Mouse (Mus musculus) limb, embryonic 11.5 days (tissue): ENCODE results near the gene Xrcc4. TPM values are rescaled to one million over a fixed set of nuclear protein-coding genes. Genes with fewer than 3 reads are reported as not detected.

Source experiments
- ATAC-seq: fragments of 200-750 bp; cut with Nextera tagmentation; 2 replicates; pipeline ENCODE4 v1.8.0; 2017; ENCODE audit warnings: low read depth; ENCODE audit not compliant: insufficient number of reproducible peaks, low FRiP score, low TSS enrichment
- DNase-seq: peaks from one replicate; pipeline ENCODE4 v3.0.0-alpha.2; 2015; ENCODE audit warnings: low spot score
- H3K27ac ChIP-seq: fragments of 300-500 bp; sonication (generic); replicated peaks from 2 replicates; pipeline ENCODE4 v1.5.1; 2014; ENCODE audit warnings: low read depth, mild to moderate bottlenecking, low read length
- H3K27me3 ChIP-seq: fragments of 300-500 bp; sonication (generic); 2 replicates; pipeline ENCODE4 v1.6.1; 2014; ENCODE audit warnings: mild to moderate bottlenecking, low read length, mixed read lengths; ENCODE audit not compliant: control insufficient read depth, insufficient read depth
- H3K36me3 ChIP-seq: fragments of 300-500 bp; sonication (generic); 2 replicates; pipeline ENCODE4 v1.6.1; 2014; ENCODE audit warnings: mild to moderate bottlenecking, low read length, moderate library complexity, mixed read lengths; ENCODE audit not compliant: control insufficient read depth, insufficient read depth
- H3K4me1 ChIP-seq: fragments of 300-500 bp; sonication (generic); 2 replicates; pipeline ENCODE4 v1.6.1; 2014; ENCODE audit warnings: low read length, mixed read lengths; ENCODE audit not compliant: control insufficient read depth, insufficient read depth
- H3K4me2 ChIP-seq: fragments of 300-500 bp; sonication (generic); 2 replicates; pipeline ENCODE4 v1.6.1; 2014; ENCODE audit warnings: low read depth, mild to moderate bottlenecking, moderate library complexity; ENCODE audit not compliant: severe bottlenecking
- H3K4me3 ChIP-seq: fragments of 300-500 bp; sonication (generic); 2 replicates; pipeline ENCODE4 v1.5.1; 2014; ENCODE audit warnings: low read depth, low read length
- H3K9ac ChIP-seq: fragments of 300-500 bp; sonication (generic); 2 replicates; pipeline ENCODE4 v1.6.1; 2014; ENCODE audit warnings: mild to moderate bottlenecking, low read length
- H3K9me3 ChIP-seq: fragments of 300-500 bp; sonication (generic); 2 replicates; pipeline ENCODE4 v1.6.1; 2016; ENCODE audit warnings: low read length; ENCODE audit not compliant: control insufficient read depth
- WGBS: fragments of 180-500 bp; shearing (Covaris S2); extraction: QIAGEN DNeasy Blood & Tissue Kit; methylation state at CpG from one replicate; pipeline ENCODE4 v1.1.7; 2014; 5-methylcytosine and 5-hydroxymethylcytosine counted together
- polyA plus RNA-seq: library from polyadenylated mRNA; unstranded; fragments of >200 nt; fragmentation: Nextera tagmentation; extraction: Ambion mirVana; gene quantifications from 2 replicates; pipeline ENCODE4 v1.2.1, GENCODE M21; 2014

Xrcc4 gene
- polyA plus RNA-seq, 1 experiment from 2014 or later = 10.1 TPM

GRCm38 (mm10) chr13:89782886-89783285 lies 306.5 kb downstream of the Xrcc4 start:
- ATAC-seq (no peak), DNase-seq (no peak)
- Histone ChIP-seq H3K27ac (no peak overlapping the region), H3K4me3 (no peak overlapping the region), H3K27me3 (no peaks in the 10 kb centered on the region), H3K4me2 (no peak overlapping the region), H3K36me3 (no peaks in the 10 kb centered on the region), H3K9ac (no peak overlapping the region), H3K9me3 (no peaks in the 10 kb centered on the region), H3K4me1 (no peaks in the 10 kb centered on the region)
- WGBS = 82% methylated on average over 2 of the region's 2 CpGs

- ATAC-seq = no peak
- WGBS = 64% methylated on average over 3 of the region's 3 CpGs
Measured at GRCm38 (mm10) chr13:89780276-89780675, 309.1 kb downstream of the Xrcc4 start.

GRCm38 (mm10) chr13:89779208-89779911 lies 310.0 kb downstream of the Xrcc4 start:
- DNase-seq = peak; percentile 79
- Histone ChIP-seq H3K4me2 (no peak overlapping the region), H3K9ac (no peak overlapping the region), H3K36me3 (no peaks in the 10 kb centered on the region), H3K27me3 (no peaks in the 10 kb centered on the region), H3K4me1 (no peaks in the 10 kb centered on the region), H3K27ac (no peak overlapping the region), H3K9me3 (no peaks in the 10 kb centered on the region), H3K4me3 (no peak overlapping the region)
- 57% methylated on average over 7 of the region's 7 CpGs for WGBS
- ATAC-seq = no peak

More at GRCm38 (mm10) chr13:89780276-89780675, 309.1 kb downstream of the Xrcc4 start:
- H3K4me2 ChIP-seq = no peak overlapping the region
- no peaks in the 10 kb centered on the region for H3K9me3 ChIP-seq
- no peak for DNase-seq
- no peaks in the 10 kb centered on the region for H3K36me3 ChIP-seq
- no peak overlapping the region for H3K27ac ChIP-seq
- H3K4me3 ChIP-seq = no peak overlapping the region
- H3K4me1 ChIP-seq = no peaks in the 10 kb centered on the region
- H3K27me3 ChIP-seq = no peaks in the 10 kb centered on the region
- H3K9ac ChIP-seq = no peak overlapping the region

GRCm38 (mm10) chr13:89777764-89778163 lies 311.6 kb downstream of the Xrcc4 start:
- no peaks in the 10 kb centered on the region for H3K36me3 ChIP-seq
- H3K4me2 ChIP-seq = no peak overlapping the region
- H3K4me3 ChIP-seq = no peak overlapping the region
- ATAC-seq (no peak), DNase-seq (no peak)
- H3K9ac ChIP-seq = no peak overlapping the region
- H3K9me3 ChIP-seq = no peaks in the 10 kb centered on the region
- no peaks in the 10 kb centered on the region for H3K4me1 ChIP-seq
- no peak overlapping the region for H3K27ac ChIP-seq
- 60% methylated on average over 1 of the region's 1 CpGs for WGBS
- H3K27me3 ChIP-seq = no peaks in the 10 kb centered on the region

GRCm38 (mm10) chr13:89777146-89777545 lies 312.3 kb downstream of the Xrcc4 start:
- 88% methylated on average over 1 of the region's 1 CpGs for WGBS
- Histone ChIP-seq H3K9ac (no peak overlapping the region), H3K27me3 (no peaks in the 10 kb centered on the region), H3K4me1 (no peaks in the 10 kb centered on the region), H3K27ac (no peak overlapping the region), H3K9me3 (no peaks in the 10 kb centered on the region), H3K4me2 (no peak overlapping the region), H3K36me3 (no peaks in the 10 kb centered on the region), H3K4me3 (no peak overlapping the region)
- ATAC-seq = no peak
- no peak for DNase-seq

GRCm38 (mm10) chr13:89766551-89766950 lies 322.9 kb downstream of the Xrcc4 start:
- WGBS = 80% methylated on average over 1 of the region's 1 CpGs
- Histone ChIP-seq H3K27ac (no peak overlapping the region), H3K9ac (no peak overlapping the region), H3K27me3 (no peaks in the 10 kb centered on the region), H3K9me3 (no peaks in the 10 kb centered on the region), H3K36me3 (no peaks in the 10 kb centered on the region), H3K4me2 (no peak overlapping the region), H3K4me3 (no peak overlapping the region), H3K4me1 (no peaks in the 10 kb centered on the region)
- ATAC-seq (no peak), DNase-seq (no peak)

GRCm38 (mm10) chr13:89765966-89766365 lies 323.4 kb downstream of the Xrcc4 start:
- H3K4me2 ChIP-seq = no peak overlapping the region
- H3K4me3 ChIP-seq = no peak overlapping the region
- no peaks in the 10 kb centered on the region for H3K9me3 ChIP-seq
- no peaks in the 10 kb centered on the region for H3K27me3 ChIP-seq
- DNase-seq (no peak), ATAC-seq (no peak)
- no peak overlapping the region for H3K27ac ChIP-seq
- H3K9ac ChIP-seq = no peak overlapping the region
- WGBS = 84% methylated on average over 3 of the region's 3 CpGs
- H3K4me1 ChIP-seq = no peaks in the 10 kb centered on the region
- H3K36me3 ChIP-seq = no peaks in the 10 kb centered on the region

GRCm38 (mm10) chr13:89762339-89762738 lies 327.1 kb downstream of the Xrcc4 start:
- H3K4me1 ChIP-seq = no peaks in the 10 kb centered on the region
- H3K36me3 ChIP-seq = no peaks in the 10 kb centered on the region
- H3K27ac ChIP-seq = no peak overlapping the region
- ATAC-seq (no peak), DNase-seq (no peak)
- WGBS = 73% methylated on average over 3 of the region's 3 CpGs
- no peak overlapping the region for H3K4me2 ChIP-seq
- no peak overlapping the region for H3K9ac ChIP-seq
- no peaks in the 10 kb centered on the region for H3K27me3 ChIP-seq
- H3K9me3 ChIP-seq = no peaks in the 10 kb centered on the region
- H3K4me3 ChIP-seq = no peak overlapping the region

- Histone ChIP-seq H3K9ac (no peak overlapping the region), H3K4me2 (no peak overlapping the region), H3K36me3 (no peaks in the 10 kb centered on the region), H3K4me1 (no peaks in the 10 kb centered on the region), H3K9me3 (no peaks in the 10 kb centered on the region), H3K4me3 (no peak overlapping the region), H3K27me3 (no peaks in the 10 kb centered on the region), H3K27ac (no peak overlapping the region)
- no peak for DNase-seq
- no peak for ATAC-seq
Measured at GRCm38 (mm10) chr13:89756347-89756746, 333.1 kb downstream of the Xrcc4 start.
